Mouse (Mus musculus) intestine, embryonic 15.5 days (tissue): ENCODE data around the gene Bpifa1. TPM values are rescaled to one million over a fixed set of nuclear protein-coding genes. Genes with fewer than 3 reads are reported as not detected.

Source experiments
- polyA plus RNA-seq: library from polyadenylated mRNA; unstranded; fragments of >200 nt; fragmentation: Nextera tagmentation; extraction: Ambion mirVana; gene quantifications from 2 replicates; pipeline ENCODE4 v1.2.1, GENCODE M21; 2015

The Bpifa1 gene
- polyA plus RNA-seq, 1 experiment from 2014 or later: not detected

Other genes starting within 250 kb of the Bpifa1 start
- not detected in 2 replicates for gene Bpifb6, start 242.5 kb upstream of the Bpifa1 start, polyA plus RNA-seq
- not detected in 2 replicates for gene Bpifb3, start 224.7 kb upstream of the Bpifa1 start, polyA plus RNA-seq
- not detected in 2 replicates for gene Bpifb4, start 204.7 kb upstream of the Bpifa1 start, polyA plus RNA-seq
- not detected in 2 replicates for gene Bpifa6, start 167.9 kb upstream of the Bpifa1 start, polyA plus RNA-seq
- gene Bpifa2, start 134.6 kb upstream of the Bpifa1 start, polyA plus RNA-seq: not detected in 2 replicates
- not detected in 2 replicates for gene Bpifa3, start 12.5 kb upstream of the Bpifa1 start, polyA plus RNA-seq
- not detected in 2 replicates for gene Bpifa5, start 19.7 kb downstream of the Bpifa1 start, polyA plus RNA-seq
- 0.25 and 8.3 TPM in 2 replicates for gene Bpifb1, start 47.9 kb downstream of the Bpifa1 start, polyA plus RNA-seq
- 0.09 and 0.13 TPM in 2 replicates for gene Bpifb5, start 80.9 kb downstream of the Bpifa1 start, polyA plus RNA-seq
- gene Bpifb9a, start 115.0 kb downstream of the Bpifa1 start, polyA plus RNA-seq: not detected in 2 replicates
- gene Bpifb9b, start 164.3 kb downstream of the Bpifa1 start, polyA plus RNA-seq: not detected in 2 replicates
- gene Cdk5rap1, start 230.1 kb downstream of the Bpifa1 start, polyA plus RNA-seq: 16.9 and 18.1 TPM in 2 replicates